Mouse (Mus musculus): ENCODE data around the gene N4bp2. TPM values are rescaled to one million over a fixed set of nuclear protein-coding genes. Genes with fewer than 3 reads are reported as not detected.
"Not testable (repeated sequence)": the region's sequence is repeated elsewhere in the genome, so short reads cannot be mapped to it uniquely, and the experiment has no call there.

Gene N4bp2
- total RNA-seq (2021), result 1 to 10 TPM; 8.4 to 9.3 TPM
- long read RNA-seq, result 0 reads

GRCm38 (mm10) chr5:65763088-65763915, at the start of gene N4bp2:
Gene N4bp2 (plus strand): TSS chr5:65763521.
- DNase-seq (ENCODE audit: low spot score in 2 of 2), result peak; percentile 45 to 64

DNA sequence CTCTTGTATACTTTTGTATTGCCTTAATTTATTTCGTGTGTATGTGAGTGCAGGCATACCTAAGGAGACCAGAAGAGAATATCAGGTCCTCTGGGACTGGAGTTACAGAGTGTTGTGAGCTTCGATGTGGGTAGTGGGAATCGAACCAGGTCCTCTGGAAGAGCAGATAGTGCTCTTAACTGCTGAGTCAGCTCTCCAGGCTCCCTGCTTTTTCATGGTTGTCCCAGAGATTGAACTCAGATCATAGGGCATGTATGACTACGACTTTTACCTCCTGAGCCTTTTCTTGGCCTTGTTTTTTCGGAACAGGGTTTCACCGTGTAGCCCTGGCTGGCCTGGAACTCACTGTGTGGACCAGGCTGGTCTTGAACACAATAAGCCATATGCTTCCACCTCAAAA, 48.2 kb upstream of the N4bp2 start:
- no peak for DNase-seq (ENCODE audit: low spot score in 2 of 2)

GRCm38 (mm10) chr5:65717063-65717902, 46.0 kb upstream of the N4bp2 start:
- no peak for DNase-seq (ENCODE audit: low spot score in 2 of 2)

- DNase-seq (ENCODE audit: low spot score in 2 of 2), result not testable (repeated sequence)
Observed at GRCm38 (mm10) chr5:65717903-65718211, 45.5 kb upstream of the N4bp2 start.

DNA sequence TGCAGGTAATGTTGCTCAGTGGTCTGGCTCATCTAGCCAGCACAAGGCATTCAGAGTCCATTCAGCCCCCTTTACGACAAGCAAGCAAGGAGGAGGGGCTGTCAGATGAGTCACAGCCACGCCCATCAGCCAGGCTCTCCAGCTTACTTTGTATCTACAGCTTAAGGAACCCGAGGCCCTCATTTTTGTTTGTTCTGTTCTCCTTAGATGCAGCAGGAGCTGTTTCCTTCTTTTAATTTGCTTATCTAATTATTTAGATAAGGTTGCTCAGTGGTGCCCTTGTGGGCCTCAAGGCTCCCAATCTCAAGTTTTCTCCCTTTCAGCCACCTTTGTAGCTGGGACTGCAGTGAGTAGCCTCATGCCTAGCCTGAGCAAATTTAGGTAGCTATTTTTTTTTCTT, 45.0 kb upstream of the N4bp2 start:
- no peak for DNase-seq (ENCODE audit: low spot score in 2 of 2)

GRCm38 (mm10) chr5:65724311-65725054, 38.8 kb upstream of the N4bp2 start:
- peak in 1 of 2 experiments; percentile 49 for DNase-seq (ENCODE audit: low spot score in 2 of 2)

GRCm38 (mm10) chr5:65731173-65732007, 31.9 kb upstream of the N4bp2 start:
- DNase-seq (ENCODE audit: low spot score in 2 of 2), result no peak

DNA sequence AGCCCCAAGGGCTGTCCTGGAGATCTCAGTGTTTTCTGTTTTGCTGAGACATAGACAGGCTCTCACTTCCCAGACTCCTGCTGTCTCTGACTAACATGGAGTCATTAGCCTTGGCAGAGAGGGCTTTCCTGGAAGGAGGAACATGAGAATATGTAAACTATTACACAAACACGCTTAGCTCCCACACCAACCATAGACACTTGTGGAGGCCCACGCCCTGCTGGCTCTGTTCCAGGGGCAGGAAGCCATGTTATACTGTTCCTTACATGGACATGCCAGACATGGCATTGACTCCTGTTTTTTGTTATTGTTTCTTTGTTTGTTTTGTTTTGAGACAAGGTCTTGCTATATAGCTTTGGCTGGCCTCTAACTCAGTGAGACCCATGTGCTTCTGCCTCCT, 27.7 kb upstream of the N4bp2 start:
- no peak for DNase-seq (ENCODE audit: low spot score in 2 of 2)

GRCm38 (mm10) chr5:65739366-65739765, 24.0 kb upstream of the N4bp2 start:
- no peak for DNase-seq (ENCODE audit: low spot score in 2 of 2)

- no peak for DNase-seq (ENCODE audit: low spot score in 2 of 2)
Observed at GRCm38 (mm10) chr5:65746908-65747307, 16.4 kb upstream of the N4bp2 start.

- no peak for DNase-seq (ENCODE audit: low spot score in 2 of 2)
Observed at GRCm38 (mm10) chr5:65748386-65748785, 14.9 kb upstream of the N4bp2 start.

GRCm38 (mm10) chr5:65748880-65749279, 14.4 kb upstream of the N4bp2 start:
- DNase-seq (ENCODE audit: low spot score in 2 of 2), result no peak

DNA sequence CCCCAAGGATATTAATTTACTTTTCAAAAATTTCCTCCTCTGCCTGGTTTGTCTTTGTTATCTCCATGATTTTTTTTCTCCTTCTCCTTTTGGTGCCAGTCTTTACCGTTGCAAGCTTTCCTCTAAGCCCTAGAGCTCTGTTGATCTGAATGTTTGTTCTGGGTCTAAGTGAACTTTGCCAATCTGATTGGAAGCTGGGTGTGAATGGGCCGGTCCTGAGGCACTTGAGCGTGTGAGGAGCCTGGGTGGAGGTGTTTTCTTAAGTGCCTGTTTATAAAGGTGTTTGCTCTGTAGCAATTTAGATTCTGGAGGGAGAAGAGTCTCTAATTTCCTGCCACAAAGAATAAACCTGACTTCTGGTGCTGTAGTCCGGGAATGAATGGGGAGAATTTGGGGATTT, 11.3 kb upstream of the N4bp2 start:
- DNase-seq (ENCODE audit: low spot score in 2 of 2), result no peak

GRCm38 (mm10) chr5:65755859-65756258, 7.5 kb upstream of the N4bp2 start:
- DNase-seq (ENCODE audit: low spot score in 2 of 2), result no peak

- no peak for DNase-seq (ENCODE audit: low spot score in 2 of 2)
Observed at GRCm38 (mm10) chr5:65757110-65757509, 6.2 kb upstream of the N4bp2 start.

- no peak for DNase-seq (ENCODE audit: low spot score in 2 of 2)
Observed at GRCm38 (mm10) chr5:65760041-65760440, 3.3 kb upstream of the N4bp2 start.

DNA sequence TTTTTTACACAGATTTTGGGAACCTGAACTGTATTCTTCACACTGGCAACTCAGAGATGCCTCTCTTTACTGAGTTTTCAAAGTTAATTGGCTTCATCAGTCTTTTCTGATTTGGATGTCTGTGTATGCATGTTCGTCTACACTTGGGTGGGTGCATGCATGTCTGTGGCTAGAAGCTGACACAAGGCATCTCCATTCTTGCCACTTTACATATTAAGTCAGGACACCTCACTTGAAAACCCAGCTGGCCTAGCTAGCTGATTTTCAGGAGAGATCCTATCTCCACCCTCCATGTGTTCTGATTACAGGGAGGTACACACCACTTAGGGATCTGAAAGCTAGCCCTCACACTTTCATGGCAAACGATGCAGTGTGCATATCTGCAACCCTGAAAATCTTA, 2.7 kb upstream of the N4bp2 start:
- no peak for DNase-seq (ENCODE audit: low spot score in 2 of 2)

DNA sequence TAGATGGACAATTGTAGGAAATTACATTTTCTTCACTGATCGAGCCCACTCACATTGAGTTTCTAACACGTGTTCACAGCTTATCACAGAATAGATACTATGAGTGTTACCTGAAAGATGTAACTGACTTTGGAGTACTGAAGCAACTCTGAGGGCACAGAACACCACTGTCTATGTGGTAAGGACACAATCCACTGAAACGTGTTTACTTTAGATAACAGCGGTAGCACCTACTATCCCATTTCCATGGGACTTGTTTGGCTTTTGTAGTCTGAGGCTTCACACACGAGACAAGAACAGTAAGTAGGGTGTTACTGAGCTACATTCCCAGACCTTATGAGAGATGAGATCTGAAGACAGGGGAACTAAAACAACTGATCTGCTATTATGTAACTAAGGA, 2.3 kb upstream of the N4bp2 start:
- no peak for DNase-seq (ENCODE audit: low spot score in 2 of 2)

- DNase-seq (ENCODE audit: low spot score in 2 of 2), result no peak
Observed at GRCm38 (mm10) chr5:65761921-65762320, 1.4 kb upstream of the N4bp2 start.

DNA sequence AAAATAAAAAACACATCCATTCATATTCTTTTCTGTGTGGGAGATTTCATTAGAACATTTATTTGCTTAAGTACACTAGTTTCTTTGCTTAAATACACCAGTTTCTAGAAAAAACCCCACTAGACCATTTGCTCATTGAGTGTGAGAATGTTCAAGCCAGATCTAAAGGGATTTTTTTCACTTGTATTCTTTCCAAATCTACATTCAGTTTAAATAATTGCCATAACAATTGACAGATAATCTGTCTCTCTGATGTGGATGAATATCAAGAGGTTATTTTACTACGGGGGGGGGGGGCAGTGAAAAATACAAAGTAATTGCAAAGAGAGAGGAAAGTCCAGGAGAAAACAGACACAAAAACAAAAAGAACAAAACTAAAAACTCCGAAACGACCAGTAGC, 635 bp upstream of the N4bp2 start:
- DNase-seq (ENCODE audit: low spot score in 2 of 2), result no peak
